Mouse (Mus musculus): Measurements from ENCODE around the gene Celf1. TPM values are rescaled to one million over a fixed set of nuclear protein-coding genes. Genes with fewer than 3 reads are reported as not detected.

Gene Celf1
- polyA plus RNA-seq, 1 experiment from 2014 or later = 91.3 TPM

DNA sequence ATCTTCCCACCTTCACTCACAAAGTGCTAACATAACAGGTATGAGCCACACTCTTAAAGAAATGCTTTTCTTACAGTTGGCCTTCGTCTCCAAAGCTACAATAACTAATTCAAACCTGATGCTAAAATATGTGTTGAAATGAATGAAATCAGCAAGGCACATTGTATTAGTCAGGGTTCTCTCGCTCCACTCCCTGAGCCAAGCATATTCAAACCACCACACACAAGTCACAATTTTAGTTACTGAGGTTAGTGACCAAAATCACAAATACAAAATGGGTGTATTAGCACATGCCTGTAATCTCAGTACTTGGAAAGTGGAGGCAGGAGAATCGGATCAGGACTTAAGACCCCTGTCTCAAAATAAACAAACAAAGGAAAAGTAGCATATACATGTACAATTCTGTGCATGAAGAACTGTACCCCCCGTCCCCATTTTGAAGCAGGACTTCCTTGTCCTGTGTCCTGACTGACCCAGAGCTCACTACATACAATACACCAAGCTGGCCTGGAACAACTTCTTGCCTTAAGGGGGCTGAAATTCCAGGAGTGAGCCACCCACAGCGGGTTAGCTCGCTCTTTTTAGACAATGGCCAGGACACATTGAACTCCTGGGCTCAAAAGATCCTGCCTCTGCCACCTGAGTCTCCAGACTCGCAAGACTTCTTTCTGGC, 23.5 kb upstream of the Celf1 start:
- Histone ChIP-seq H3K4me3 (peak overlapping the region; percentile 67), H3K27me3 (no peaks in the 10 kb centered on the region), H3K36me3 (peaks cover 23% of the 10 kb centered on the region), H3K4me2 (peak overlapping the region; percentile 74), H3K9me3 (no peaks in the 10 kb centered on the region), H3K9ac (peak overlapping the region; percentile 99), H3K27ac (peak overlapping the region; percentile 96), H3K4me1 (peaks cover 34% of the 10 kb centered on the region)
- no peak; the same call in 1 of the 2 replicates for ATAC-seq (ENCODE audit: insufficient number of reproducible peaks, insufficient read depth, low FRiP score, low TSS enrichment, low read depth)
- 11% methylated on average over 7 of the region's 7 CpGs for WGBS

- Histone ChIP-seq H3K27me3 (no peaks in the 10 kb centered on the region), H3K4me3 (peak overlapping the region; percentile 67), H3K4me1 (peaks cover 34% of the 10 kb centered on the region), H3K4me2 (peak overlapping the region; percentile 74), H3K36me3 (peaks cover 18% of the 10 kb centered on the region), H3K9me3 (no peaks in the 10 kb centered on the region), H3K27ac (peak overlapping the region; percentile 96), H3K9ac (peak overlapping the region; percentile 99)
- peak; percentile 52 for ATAC-seq (ENCODE audit: insufficient number of reproducible peaks, insufficient read depth, low FRiP score, low TSS enrichment, low read depth)
- WGBS = under 1% methylated on average over 73 of the region's 73 CpGs
Measured at GRCm38 (mm10) chr2:90917233-90917998, 22.8 kb upstream of the Celf1 start.

GRCm38 (mm10) chr2:90917999-90918698, 22.0 kb upstream of the Celf1 start:
- Histone ChIP-seq H3K4me3 (peak overlapping the region; percentile 67), H3K27me3 (no peaks in the 10 kb centered on the region), H3K9me3 (no peaks in the 10 kb centered on the region), H3K4me2 (peak overlapping the region; percentile 74), H3K4me1 (peaks cover 34% of the 10 kb centered on the region), H3K27ac (peak overlapping the region; percentile 96), H3K9ac (peak overlapping the region; percentile 99), H3K36me3 (peaks cover 11% of the 10 kb centered on the region)
- peak; percentile 60 for ATAC-seq (ENCODE audit: insufficient number of reproducible peaks, insufficient read depth, low FRiP score, low TSS enrichment, low read depth)
- 12% methylated on average over 16 of the region's 16 CpGs for WGBS

- H3K4me1 ChIP-seq = peaks cover 20% of the 10 kb centered on the region
- H3K27ac ChIP-seq = no peak overlapping the region
- no peaks in the 10 kb centered on the region for H3K9me3 ChIP-seq
- no peaks in the 10 kb centered on the region; the same call in 1 of the 2 replicates for H3K27me3 ChIP-seq
- H3K9ac ChIP-seq = no peak overlapping the region
- no peak overlapping the region for H3K4me3 ChIP-seq
- H3K4me2 ChIP-seq = no peak overlapping the region
- ATAC-seq (ENCODE audit: insufficient number of reproducible peaks, insufficient read depth, low FRiP score, low TSS enrichment, low read depth) = no peak
- WGBS = 38% methylated on average over 1 of the region's 1 CpGs
- H3K36me3 ChIP-seq = no peaks in the 10 kb centered on the region
Measured at GRCm38 (mm10) chr2:90921178-90921577, 19.0 kb upstream of the Celf1 start.

GRCm38 (mm10) chr2:90922636-90923035, 17.5 kb upstream of the Celf1 start:
- no peaks in the 10 kb centered on the region for H3K36me3 ChIP-seq
- 97% methylated on average over 2 of the region's 2 CpGs for WGBS
- H3K9me3 ChIP-seq = no peaks in the 10 kb centered on the region
- no peak for ATAC-seq (ENCODE audit: insufficient number of reproducible peaks, insufficient read depth, low FRiP score, low TSS enrichment, low read depth)
- H3K4me2 ChIP-seq = no peak overlapping the region
- no peaks in the 10 kb centered on the region; the same call in 1 of the 2 replicates for H3K27me3 ChIP-seq
- H3K4me3 ChIP-seq = no peak overlapping the region
- peaks cover 15% of the 10 kb centered on the region for H3K4me1 ChIP-seq
- no peak overlapping the region for H3K27ac ChIP-seq
- H3K9ac ChIP-seq = no peak overlapping the region

- H3K4me1 ChIP-seq = no peaks in the 10 kb centered on the region
- no peak overlapping the region for H3K4me2 ChIP-seq
- 86% methylated on average over 13 of the region's 13 CpGs for WGBS
- no peak overlapping the region for H3K9ac ChIP-seq
- no peak overlapping the region for H3K27ac ChIP-seq
- ATAC-seq (ENCODE audit: insufficient number of reproducible peaks, insufficient read depth, low FRiP score, low TSS enrichment, low read depth) = no peak
- no peaks in the 10 kb centered on the region for H3K9me3 ChIP-seq
- no peaks in the 10 kb centered on the region for H3K36me3 ChIP-seq
- no peaks in the 10 kb centered on the region; the same call in 1 of the 2 replicates for H3K27me3 ChIP-seq
- no peak overlapping the region for H3K4me3 ChIP-seq
Measured at GRCm38 (mm10) chr2:90928566-90928965, 11.6 kb upstream of the Celf1 start.

GRCm38 (mm10) chr2:90931829-90932228, 8.4 kb upstream of the Celf1 start:
- ATAC-seq (ENCODE audit: insufficient number of reproducible peaks, insufficient read depth, low FRiP score, low TSS enrichment, low read depth) = no peak
- Histone ChIP-seq H3K27ac (no peak overlapping the region), H3K4me3 (no peak overlapping the region), H3K4me2 (no peak overlapping the region), H3K9ac (no peak overlapping the region), H3K27me3 (no peaks in the 10 kb centered on the region), H3K4me1 (no peaks in the 10 kb centered on the region), H3K36me3 (no peaks in the 10 kb centered on the region), H3K9me3 (no peaks in the 10 kb centered on the region)
- 73% methylated on average over 8 of the region's 8 CpGs for WGBS

DNA sequence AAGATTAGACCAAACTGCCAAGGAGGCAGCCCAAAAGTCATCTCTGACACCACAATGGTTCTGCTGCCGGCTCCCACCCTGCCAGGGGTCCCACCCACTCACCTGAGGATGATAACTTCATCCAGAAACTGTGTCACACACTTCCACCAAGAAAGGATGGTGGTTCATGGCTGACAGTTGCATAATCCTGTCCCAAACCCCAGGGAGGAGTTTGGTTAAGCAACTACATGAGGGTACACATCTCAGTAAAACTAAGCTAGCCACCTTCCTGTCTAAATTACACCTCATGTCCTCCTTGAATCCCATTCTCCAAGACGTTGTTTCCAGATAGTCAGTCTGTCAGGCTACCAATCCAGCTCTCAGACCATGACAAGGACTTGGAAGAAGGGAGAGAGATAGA, 7.9 kb upstream of the Celf1 start:
- Histone ChIP-seq H3K9me3 (no peaks in the 10 kb centered on the region), H3K4me1 (no peaks in the 10 kb centered on the region), H3K36me3 (no peaks in the 10 kb centered on the region), H3K27me3 (no peaks in the 10 kb centered on the region), H3K4me3 (no peak overlapping the region), H3K4me2 (no peak overlapping the region), H3K27ac (no peak overlapping the region), H3K9ac (no peak overlapping the region)
- no peak for ATAC-seq (ENCODE audit: insufficient number of reproducible peaks, insufficient read depth, low FRiP score, low TSS enrichment, low read depth)
- WGBS = 73% methylated on average over 2 of the region's 2 CpGs

GRCm38 (mm10) chr2:90938362-90938761, 1.8 kb upstream of the Celf1 start:
- Histone ChIP-seq H3K9ac (no peak overlapping the region), H3K27me3 (no peaks in the 10 kb centered on the region), H3K9me3 (no peaks in the 10 kb centered on the region), H3K36me3 (peaks cover 3% of the 10 kb centered on the region; the same call in 1 of the 2 replicates), H3K4me3 (no peak overlapping the region), H3K4me1 (peaks cover 21% of the 10 kb centered on the region), H3K4me2 (no peak overlapping the region), H3K27ac (no peak overlapping the region)
- WGBS = 68% methylated on average over 3 of the region's 3 CpGs
- ATAC-seq (ENCODE audit: insufficient number of reproducible peaks, insufficient read depth, low FRiP score, low TSS enrichment, low read depth) = no peak

- no peak for ATAC-seq (ENCODE audit: insufficient number of reproducible peaks, insufficient read depth, low FRiP score, low TSS enrichment, low read depth)
- H3K9me3 ChIP-seq = no peaks in the 10 kb centered on the region
- H3K36me3 ChIP-seq = peaks cover 3% of the 10 kb centered on the region; the same call in 1 of the 2 replicates
- H3K4me3 ChIP-seq = peak overlapping the region; percentile 97
- peak overlapping the region; percentile 98 for H3K9ac ChIP-seq
- no peaks in the 10 kb centered on the region for H3K27me3 ChIP-seq
- WGBS = 42% methylated on average over 8 of the region's 8 CpGs
- peak overlapping the region; percentile 95 for H3K27ac ChIP-seq
- H3K4me1 ChIP-seq = peaks cover 23% of the 10 kb centered on the region
- peak overlapping the region; percentile 77 for H3K4me2 ChIP-seq
Measured at GRCm38 (mm10) chr2:90939750-90940149, 432 bp upstream of the Celf1 start.

DNA sequence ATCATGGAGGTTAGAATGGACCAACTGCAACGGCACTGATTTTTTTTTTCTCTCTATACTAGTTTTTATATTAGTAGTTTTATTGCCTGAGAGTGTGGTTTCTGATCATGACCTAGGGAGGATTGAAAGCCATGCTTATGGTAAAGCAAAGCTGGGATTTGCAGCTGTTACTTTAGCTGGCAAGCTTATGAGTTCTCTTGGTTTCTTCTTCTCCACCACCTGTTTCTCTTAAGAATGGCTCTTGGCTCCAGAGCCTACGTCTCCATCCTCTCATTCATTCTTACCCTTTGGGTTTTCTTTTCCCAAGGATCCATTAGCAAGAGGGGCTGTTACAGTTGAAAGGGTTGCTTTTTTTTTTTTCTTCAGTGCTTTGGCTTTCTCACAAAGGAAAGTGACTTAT, 1.6 kb downstream of the Celf1 start:
- Histone ChIP-seq H3K36me3 (peaks cover 3% of the 10 kb centered on the region; the same call in 1 of the 2 replicates), H3K27ac (no peak overlapping the region), H3K4me3 (peak overlapping the region; percentile 97), H3K27me3 (no peaks in the 10 kb centered on the region), H3K4me2 (peak overlapping the region; percentile 77), H3K9me3 (no peaks in the 10 kb centered on the region), H3K4me1 (peaks cover 23% of the 10 kb centered on the region), H3K9ac (no peak overlapping the region)
- no peak for ATAC-seq (ENCODE audit: insufficient number of reproducible peaks, insufficient read depth, low FRiP score, low TSS enrichment, low read depth)
- 56% methylated on average over 2 of the region's 2 CpGs for WGBS
